Mouse (Mus musculus) Patski (cell line): ENCODE measurements around the gene B4galt3. TPM values are rescaled to one million over a fixed set of nuclear protein-coding genes. Genes with fewer than 3 reads are reported as not detected.
"Not testable (repeated sequence)": the region's sequence is repeated elsewhere in the genome, so short reads cannot be mapped to it uniquely, and the experiment has no call there.

Experiments
- ATAC-seq: fragments of 100-300 bp; one replicate; pipeline ENCODE4 v1.8.0; 2021
- CTCF ChIA-PET: fragments of 350-600 bp; sonication (Branson Sonifier 250); formaldehyde crosslinking; loops from one replicate; lab custom pipeline; 2022; ENCODE audit warnings: inconsistent platforms; lab: Charles Lee
- POLR2A ChIA-PET: fragments of 350-600 bp; sonication (Branson Sonifier 250); formaldehyde crosslinking; loops from one replicate; lab custom pipeline; 2022; ENCODE audit warnings: antibody characterized with exemption, inconsistent platforms; lab: Charles Lee
- DNase-seq: peaks from one replicate; pipeline ENCODE4 v3.0.0-alpha.2; 2011; ENCODE audit warnings: low read depth, low spot score
- H3K27me3 ChIP-seq: fragments of 371-371 bp; one replicate; pipeline ENCODE4 v1.5.1; 2021
- CTCF ChIP-seq: fragments of 100-300 bp; IDR thresholded peaks from one replicate; pipeline ENCODE4 v1.5.1; 2021
- in situ Hi-C: fragments of 300-500 bp; cut with MboI; formaldehyde crosslinking; loops from 3 replicates; pipeline ENCODE4 v1.11.1; 2018; ENCODE audit warnings: low pct_unique_long_range_greater_than_20kb, mixed read lengths
- polyA plus RNA-seq: library from polyadenylated mRNA; unstranded; gene quantifications from one replicate; pipeline ENCODE4 v1.2.3, GENCODE M21; 2021

Gene B4galt3
- polyA plus RNA-seq, 1 experiment from 2014 or later, result 57.5 TPM

DNA sequence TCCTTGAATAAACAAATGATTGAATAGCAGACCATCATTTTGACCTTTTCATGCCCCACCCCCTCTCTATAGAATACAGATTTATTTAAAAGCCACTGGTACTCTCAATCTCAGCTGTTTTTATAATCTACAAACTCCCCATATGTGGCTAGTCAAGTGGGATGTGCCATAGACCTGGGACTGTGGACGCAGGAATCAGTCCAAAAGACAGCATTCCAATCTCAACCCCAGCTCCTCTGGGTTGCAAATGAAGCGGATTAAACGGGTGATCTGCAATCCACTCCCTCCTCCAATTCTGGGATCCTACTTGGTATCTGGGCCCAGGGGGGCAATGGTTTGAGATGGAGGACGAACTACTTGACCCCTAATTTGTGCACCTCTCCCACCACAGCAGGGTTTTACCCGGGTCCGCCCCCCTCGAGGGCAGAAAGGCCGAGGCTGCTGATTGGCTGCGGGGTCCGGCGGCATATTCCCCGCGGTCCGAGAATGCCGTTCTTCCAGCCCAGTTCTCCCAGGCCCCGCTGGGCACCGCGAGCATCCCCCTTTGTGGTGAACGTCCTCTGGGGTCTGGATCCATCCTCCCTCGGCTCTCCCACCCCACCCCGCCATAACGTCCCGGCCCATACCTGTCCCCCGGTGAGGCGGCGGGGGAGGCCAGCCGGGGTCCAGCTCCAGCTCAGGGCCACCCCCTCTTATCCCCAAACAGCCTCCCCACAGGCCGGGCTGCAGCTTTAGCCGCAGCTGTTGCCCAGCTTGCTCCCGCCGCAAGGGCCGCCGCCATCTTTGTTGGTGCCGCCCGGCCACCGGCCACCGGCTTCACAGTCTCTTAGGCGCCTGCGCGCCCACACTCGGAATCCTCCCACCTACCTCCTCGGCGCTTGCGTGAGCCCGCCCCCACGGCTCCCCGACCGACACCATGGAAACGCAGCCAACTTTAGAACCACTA is 17.3 kb downstream of the B4galt3 start, which contains the start of gene Usp21:
Usp21 (minus strand) TSS at position 856 of the 946 bp plus-strand sequence.
- no peak for TF ChIP-seq CTCF
- CTCF ChIA-PET, result no interaction called here
- DNase-seq (peak; percentile 59), ATAC-seq (peak; percentile 87)
- POLR2A ChIA-PET, result interaction anchor here (1.1 to 2.5 kb wide), 3 partner anchors 10 to 60 kb away, joined by 3 to 13 read pairs (median 8); no protein-coding TSS in a partner anchor
- in situ Hi-C loops, result no loop called here
- H3K27me3 ChIP-seq, result no peaks in the 10 kb centered on the region

DNA sequence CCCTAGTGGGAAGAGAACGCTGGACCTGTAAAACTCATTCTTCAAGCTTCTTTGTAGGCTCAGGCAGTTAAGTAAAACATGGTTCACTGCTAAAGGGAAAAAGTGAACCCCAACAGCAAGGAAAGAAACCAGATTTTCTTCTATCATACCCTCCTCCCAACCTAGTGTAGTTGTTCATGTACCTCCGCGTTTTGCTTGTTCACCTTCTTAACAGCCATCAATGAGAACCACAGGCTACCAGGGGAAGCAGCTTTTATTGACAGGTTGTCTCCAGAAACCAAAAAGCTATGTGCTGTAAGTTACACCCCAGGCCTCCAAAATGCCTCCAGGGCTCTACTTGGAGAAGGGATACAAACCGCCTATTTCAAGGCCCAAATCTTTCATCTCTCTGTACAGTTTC is 18.2 kb downstream of the B4galt3 start:
- in situ Hi-C loops, result no loop called here
- TF ChIP-seq CTCF, result no peak
- H3K27me3 ChIP-seq, result no peaks in the 10 kb centered on the region
- POLR2A ChIA-PET, result interaction anchor here (1.1 to 2.5 kb wide), 2 partner anchors 17 to 61 kb away, joined by 3 to 13 read pairs; no protein-coding TSS in a partner anchor
- no peak for ATAC-seq
- CTCF ChIA-PET, result interaction anchor here (1.1 to 1.2 kb wide), 2 partner anchors 66 to 71 kb away, joined by 3 read pairs; partner anchors contain the start of gene Tomm40l
- no peak for DNase-seq

DNA sequence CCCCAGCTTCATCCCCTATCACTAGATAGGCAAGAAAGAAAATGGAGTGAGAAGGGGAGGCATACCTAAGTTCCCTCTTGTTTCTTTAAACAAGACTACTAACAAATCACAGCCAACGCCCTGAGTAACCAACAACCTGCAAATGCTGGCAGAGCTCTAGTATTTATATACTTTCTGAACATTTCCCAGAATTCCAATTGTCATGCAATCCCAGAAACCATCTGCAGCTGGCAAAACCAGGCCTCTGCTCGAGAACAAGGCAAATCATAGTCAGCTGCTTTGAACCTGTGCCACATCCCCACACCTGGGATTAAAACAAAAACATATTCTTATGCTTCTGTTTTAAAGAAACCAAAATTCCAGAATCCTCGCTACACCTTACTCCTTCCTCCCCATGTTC is 23.2 kb downstream of the B4galt3 start:
- ATAC-seq (no peak), DNase-seq (no peak)
- in situ Hi-C loops, result no loop called here
- TF ChIP-seq CTCF, result no peak
- H3K27me3 ChIP-seq, result no peaks in the 10 kb centered on the region
- ChIA-PET CTCF (interaction anchor here (0.9 to 2.3 kb wide), 4 partner anchors 12 to 398 kb away, joined by 3 to 5 read pairs (median 4); partner anchors contain the start of genes B4galt3 and Ppox), POLR2A (interaction anchor here (1.2 kb wide), 1 partner anchor 15 kb away, joined by 4 read pairs; no protein-coding TSS in a partner anchor)

DNA sequence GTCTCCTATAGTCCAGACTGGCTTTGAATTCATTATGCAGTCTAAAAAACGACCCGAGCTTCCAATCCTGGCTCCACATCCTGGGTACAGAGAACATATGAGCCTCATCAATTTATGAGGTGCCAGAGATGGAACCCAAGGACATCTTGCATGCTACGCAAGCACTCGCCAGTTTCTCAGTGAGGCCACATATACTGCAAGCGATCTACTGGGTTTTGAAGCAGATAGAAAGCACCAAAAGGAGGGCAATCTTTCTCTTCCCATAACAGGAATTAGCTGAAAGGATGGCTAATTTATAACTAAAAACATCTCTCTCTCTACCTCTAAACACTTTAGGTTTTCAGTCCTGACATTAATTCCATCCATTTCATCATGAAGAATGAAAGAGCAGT is 23.8 kb downstream of the B4galt3 start:
- TF ChIP-seq CTCF, result no peak
- ATAC-seq (no peak), DNase-seq (no peak)
- ChIA-PET CTCF (interaction anchor here (1.3 to 2.3 kb wide), 3 partner anchors 12 to 183 kb away, joined by 3 to 5 read pairs (median 5); partner anchors contain the start of genes B4galt3 and Ppox), POLR2A (interaction anchor here (1.2 kb wide), 1 partner anchor 14 kb away, joined by 4 read pairs; no protein-coding TSS in a partner anchor)
- in situ Hi-C loops, result no loop called here
- H3K27me3 ChIP-seq, result no peaks in the 10 kb centered on the region

DNA sequence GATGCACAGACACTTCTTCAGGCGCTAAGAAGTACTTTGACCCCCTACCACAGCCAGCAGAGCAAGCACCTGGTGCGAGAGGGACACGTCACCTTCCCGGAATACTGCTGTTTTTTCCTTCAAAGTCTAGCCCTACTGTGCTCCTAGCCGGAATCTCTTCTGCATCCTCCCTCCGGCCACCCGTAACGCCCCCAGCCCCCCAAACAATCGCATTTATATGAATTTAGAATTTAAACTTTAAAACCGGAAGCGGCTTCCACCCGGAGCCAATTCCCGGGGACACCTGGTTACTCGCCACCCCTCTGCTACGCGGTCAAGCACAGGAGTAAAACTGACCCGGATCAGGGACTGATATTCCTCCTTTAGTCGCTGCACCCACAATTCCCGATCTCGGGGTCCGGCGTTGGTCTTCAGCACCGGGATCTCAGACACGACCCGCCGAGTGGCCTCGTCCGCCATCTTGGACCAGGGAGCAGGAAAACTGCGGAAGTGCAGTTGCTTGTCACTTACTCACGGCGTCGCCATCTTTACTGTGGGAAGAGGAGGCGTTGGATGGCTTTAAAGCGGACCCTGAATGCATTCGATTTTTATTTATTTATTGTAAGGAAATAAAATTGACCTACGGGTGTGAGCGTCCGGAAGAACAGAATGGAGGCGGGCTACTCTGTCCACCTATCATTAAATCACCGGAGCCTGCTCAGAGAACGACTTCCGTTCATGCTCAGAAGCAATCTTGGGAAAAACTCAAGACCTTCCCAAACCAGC is 24.4 kb downstream of the B4galt3 start, which contains the start of gene Ufc1:
Ufc1 (minus strand) TSS at position 727 of the 765 bp plus-strand sequence.
- in situ Hi-C loops, result no loop called here
- DNase-seq (peak; percentile 56), ATAC-seq (peak; percentile 70)
- POLR2A ChIA-PET, result interaction anchor here (1.2 kb wide), 1 partner anchor 14 kb away, joined by 4 read pairs; no protein-coding TSS in a partner anchor
- CTCF ChIA-PET, result interaction anchor here (1.0 to 2.3 kb wide), 4 partner anchors 13 to 25 kb away, joined by 3 to 5 read pairs (median 4); partner anchors contain the start of genes B4galt3 and Ppox
- H3K27me3 ChIP-seq, result no peaks in the 10 kb centered on the region
- TF ChIP-seq CTCF, result no peak

DNA sequence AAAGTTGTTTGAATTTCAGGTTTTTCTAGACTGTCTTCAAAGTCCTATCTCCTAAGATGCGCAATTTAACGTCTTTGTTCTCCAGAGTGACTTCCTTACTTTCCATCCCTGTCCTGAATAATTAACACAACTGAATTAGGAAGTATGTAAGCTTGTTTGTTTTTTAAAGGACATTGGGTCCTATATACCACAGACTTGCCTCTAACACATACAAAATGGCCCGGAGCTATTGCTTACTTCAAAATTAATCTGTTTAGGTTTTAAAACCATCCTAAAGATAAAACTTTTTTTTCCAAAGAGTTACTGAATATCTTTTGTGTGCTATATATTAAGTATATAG is 24.9 kb downstream of the B4galt3 start:
- ChIA-PET POLR2A (no interaction called here), CTCF (interaction anchor here (1.0 to 1.3 kb wide), 3 partner anchors 14 to 115 kb away, joined by 3 read pairs; partner anchors contain the start of gene Ppox)
- H3K27me3 ChIP-seq, result no peaks in the 10 kb centered on the region
- in situ Hi-C loops, result no loop called here
- TF ChIP-seq CTCF, result no peak
- DNase-seq (no peak), ATAC-seq (peak; percentile 17)

DNA sequence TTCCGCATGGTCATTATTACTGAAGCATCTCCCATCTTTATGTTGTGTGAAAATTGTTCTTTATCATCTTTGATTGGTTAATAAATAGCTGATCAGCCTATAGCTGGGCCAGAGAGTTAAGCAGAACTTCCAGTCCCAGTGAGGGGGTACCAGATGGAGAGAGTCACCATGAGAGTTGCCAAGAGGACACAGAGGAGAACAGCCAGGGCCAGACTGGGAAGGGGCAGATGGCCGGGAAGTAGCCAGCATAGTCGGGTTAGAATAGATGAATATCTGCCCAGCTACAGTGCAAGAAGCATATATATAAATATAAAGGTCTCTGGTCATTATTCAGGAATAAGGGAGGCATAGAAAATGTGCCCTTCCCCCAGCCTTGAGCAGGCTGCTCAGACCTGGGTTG is 28.1 kb downstream of the B4galt3 start:
- in situ Hi-C loops, result no loop called here
- ATAC-seq (no peak), DNase-seq (no peak)
- POLR2A ChIA-PET, result no interaction called here
- no peak for TF ChIP-seq CTCF
- H3K27me3 ChIP-seq, result no peaks in the 10 kb centered on the region
- CTCF ChIA-PET, result no interaction called here

DNA sequence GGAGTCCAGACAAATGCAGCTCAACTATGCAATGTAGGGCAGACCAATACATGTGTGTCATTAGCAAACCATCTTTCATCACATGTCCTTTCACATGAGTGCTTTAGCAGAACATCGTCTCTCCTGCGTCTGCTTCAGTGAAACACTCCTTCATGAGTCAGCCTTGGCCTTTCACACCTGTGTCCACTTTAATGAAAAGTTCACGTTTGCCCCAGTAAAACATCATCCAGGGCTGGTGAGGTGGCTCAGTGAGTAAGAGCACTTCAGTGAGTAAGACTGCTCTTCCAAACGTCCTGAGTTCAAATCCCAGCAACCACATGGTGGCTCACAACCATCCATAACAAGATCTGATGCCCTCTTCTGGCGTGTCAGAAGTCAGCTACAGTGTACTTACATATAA is 36.0 kb downstream of the B4galt3 start:
- ATAC-seq, H3K27me3 ChIP-seq, DNase-seq, in situ Hi-C loops, POLR2A ChIA-PET, CTCF ChIA-PET: not testable (repeated sequence)
- peak; percentile 8 for TF ChIP-seq CTCF

DNA sequence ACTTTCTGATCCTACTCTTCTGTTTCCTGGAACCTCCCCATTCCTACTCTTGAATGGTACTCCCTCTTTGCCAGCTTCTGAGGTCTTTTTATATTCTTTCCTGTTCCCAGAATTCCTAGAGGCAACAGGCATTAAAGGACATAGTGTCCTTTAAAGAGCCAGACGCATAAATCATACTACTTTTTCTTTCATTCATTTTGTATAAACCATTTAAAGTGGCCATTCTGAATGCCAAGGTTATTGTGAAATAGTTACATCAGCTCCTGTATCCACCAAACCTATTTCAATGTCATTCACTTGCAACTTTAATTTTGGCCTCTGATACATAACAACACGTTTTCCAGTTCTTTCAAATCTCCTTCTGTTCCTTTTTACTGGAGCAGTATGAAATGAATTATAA is 39.2 kb downstream of the B4galt3 start:
- ChIA-PET POLR2A (interaction anchor here (2.0 kb wide), 1 partner anchor 15 kb away, joined by 4 read pairs; no protein-coding TSS in a partner anchor), CTCF (interaction anchor here (1.5 to 1.8 kb wide), 3 partner anchors 11 to 49 kb away, joined by 3 to 8 read pairs (median 3); partner anchors contain the start of gene Ufc1)
- in situ Hi-C loops, result no loop called here
- ATAC-seq (no peak), DNase-seq (no peak)
- no peak for TF ChIP-seq CTCF
- no peaks in the 10 kb centered on the region for H3K27me3 ChIP-seq
